Mouse (Mus musculus): ENCODE results near the gene Olfr362.

GRCm38 (mm10) chr2:37117810-37118209, at the start of gene Olfr362:
- TF ChIP-seq CTCF (IDR thresholded peaks at IDR 0.05; ENCODE audit: extremely low read depth, insufficient read depth, insufficient read length, insufficient replicate concordance) (no peak), POLR2A (IDR thresholded peaks at IDR 0.05; ENCODE audit: low read depth, low read length) (no peak)
